Mouse (Mus musculus): ENCODE results near the gene Zfp296.

DNA sequence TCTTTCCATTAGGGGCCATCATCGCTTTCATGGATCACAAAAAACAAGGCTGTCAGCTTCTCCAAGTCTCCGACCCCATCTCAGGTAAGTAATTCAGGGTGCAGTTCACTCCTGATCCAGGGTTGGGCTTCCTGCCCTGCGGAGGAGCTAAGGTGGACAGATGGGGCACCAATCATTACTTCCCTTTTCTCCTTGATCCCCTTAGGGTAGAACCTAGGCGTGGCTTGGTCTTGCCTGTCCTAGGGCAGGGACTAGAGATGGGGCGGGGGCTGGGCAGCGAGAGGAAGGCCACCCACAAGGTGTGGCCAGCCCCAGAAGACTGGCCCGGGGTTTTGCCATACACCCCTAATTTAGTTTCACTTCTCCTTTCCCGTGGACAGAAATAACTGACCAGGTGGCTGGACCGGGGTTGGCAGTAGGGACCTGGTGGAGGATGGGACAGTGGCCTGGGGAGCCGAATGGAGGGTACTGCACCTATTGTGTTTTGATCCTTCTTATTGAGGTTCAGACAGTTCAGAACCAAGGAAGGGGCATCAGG is 859 bp downstream of the Zfp296 start:
- TF ChIP-seq CTCF (conservative IDR thresholded peaks at IDR 0.05; ENCODE audit: low read length) (no peak), POU5F1 (IDR thresholded peaks at IDR 0.05; ENCODE audit: borderline replicate concordance, low read length) (no peak)

Measured in E14TG2a.4 (cell line).